Mouse (Mus musculus) lung, embryonic 16.5 days (tissue): ENCODE data around the gene Rgs16. TPM values are rescaled to one million over a fixed set of nuclear protein-coding genes. Genes with fewer than 3 reads are reported as not detected.

ENCODE experiments used
- ATAC-seq: fragments of 200-750 bp; cut with Nextera tagmentation; 2 replicates; pipeline ENCODE4 v1.8.0; 2017; ENCODE audit warnings: low read depth, mild to moderate bottlenecking, moderate library complexity
- H3K27ac ChIP-seq: fragments of 300-500 bp; sonication (generic); 2 replicates; pipeline ENCODE4 v1.5.1; 2014; ENCODE audit warnings: mild to moderate bottlenecking, control low read depth, low read length
- H3K27me3 ChIP-seq: fragments of 300-500 bp; sonication (generic); 2 replicates; pipeline ENCODE4 v1.6.1; 2014; ENCODE audit warnings: low read depth, low read length, mixed read lengths; ENCODE audit not compliant: control insufficient read depth, insufficient read depth
- H3K36me3 ChIP-seq: fragments of 300-500 bp; sonication (generic); 2 replicates; pipeline ENCODE4 v1.6.1; 2014; ENCODE audit warnings: low read length; ENCODE audit not compliant: control insufficient read depth, insufficient read depth
- H3K4me1 ChIP-seq: fragments of 300-500 bp; sonication (generic); replicated peaks from 2 replicates; pipeline ENCODE4 v1.6.1; 2014; ENCODE audit warnings: low read length, mixed read lengths; ENCODE audit not compliant: control insufficient read depth, insufficient read depth
- H3K4me2 ChIP-seq: fragments of 300-500 bp; sonication (generic); 2 replicates; pipeline ENCODE4 v1.6.1; 2014; ENCODE audit warnings: low read depth, low read length, control low read depth
- H3K4me3 ChIP-seq: fragments of 300-500 bp; sonication (generic); 2 replicates; pipeline ENCODE4 v1.5.1; 2014; ENCODE audit warnings: mild to moderate bottlenecking, low read length, control low read depth
- H3K9ac ChIP-seq: fragments of 300-500 bp; sonication (generic); 2 replicates; pipeline ENCODE4 v1.6.1; 2014; ENCODE audit warnings: low read length, control low read depth
- H3K9me3 ChIP-seq: fragments of 300-500 bp; sonication (generic); 2 replicates; pipeline ENCODE4 v1.6.1; 2016; ENCODE audit warnings: low read length; ENCODE audit not compliant: control insufficient read depth
- WGBS: fragments of 180-500 bp; shearing (Covaris S2); extraction: QIAGEN DNeasy Blood & Tissue Kit; methylation state at CpG from one replicate; pipeline ENCODE4 v1.1.7; 2014; 5-methylcytosine and 5-hydroxymethylcytosine counted together
- polyA plus RNA-seq: library from polyadenylated mRNA; unstranded; fragments of >200 nt; fragmentation: Nextera tagmentation; extraction: Ambion mirVana; gene quantifications from 2 replicates; pipeline ENCODE4 v1.2.1, GENCODE M21; 2015

Gene Rgs16
- polyA plus RNA-seq, 1 experiment from 2014 or later, result 1.9 TPM

GRCm38 (mm10) chr1:153700448-153701063 lies 39.6 kb upstream of the Rgs16 start:
- Histone ChIP-seq H3K4me1 (no peaks in the 10 kb centered on the region; the same call in 1 of the 2 replicates), H3K9ac (no peak overlapping the region), H3K36me3 (no peaks in the 10 kb centered on the region), H3K27me3 (no peaks in the 10 kb centered on the region), H3K4me3 (no peak overlapping the region), H3K4me2 (no peak overlapping the region), H3K9me3 (no peaks in the 10 kb centered on the region), H3K27ac (no peak overlapping the region)
- 67% methylated on average over 11 of the region's 11 CpGs for WGBS
- no peak for ATAC-seq

GRCm38 (mm10) chr1:153701461-153701860 lies 38.7 kb upstream of the Rgs16 start:
- Histone ChIP-seq H3K4me3 (no peak overlapping the region), H3K27ac (no peak overlapping the region), H3K36me3 (no peaks in the 10 kb centered on the region), H3K4me1 (no peaks in the 10 kb centered on the region; the same call in 1 of the 2 replicates), H3K9ac (no peak overlapping the region), H3K9me3 (no peaks in the 10 kb centered on the region), H3K4me2 (no peak overlapping the region), H3K27me3 (no peaks in the 10 kb centered on the region)
- no peak for ATAC-seq
- WGBS, result 73% methylated on average over 1 of the region's 1 CpGs

GRCm38 (mm10) chr1:153702166-153702852 lies 37.8 kb upstream of the Rgs16 start:
- no peak for ATAC-seq
- H3K27ac ChIP-seq, result no peak overlapping the region
- no peak overlapping the region for H3K4me3 ChIP-seq
- no peak overlapping the region for H3K9ac ChIP-seq
- H3K27me3 ChIP-seq, result no peaks in the 10 kb centered on the region
- no peaks in the 10 kb centered on the region; the same call in 1 of the 2 replicates for H3K4me1 ChIP-seq
- 72% methylated on average over 8 of the region's 8 CpGs for WGBS
- no peak overlapping the region for H3K4me2 ChIP-seq
- H3K36me3 ChIP-seq, result no peaks in the 10 kb centered on the region
- H3K9me3 ChIP-seq, result no peaks in the 10 kb centered on the region

- Histone ChIP-seq H3K9ac (no peak overlapping the region), H3K9me3 (no peaks in the 10 kb centered on the region), H3K4me3 (no peak overlapping the region), H3K4me1 (no peaks in the 10 kb centered on the region; the same call in 1 of the 2 replicates), H3K27ac (no peak overlapping the region), H3K27me3 (no peaks in the 10 kb centered on the region), H3K4me2 (no peak overlapping the region), H3K36me3 (no peaks in the 10 kb centered on the region)
- no peak for ATAC-seq
- 70% methylated on average over 8 of the region's 8 CpGs for WGBS
These were observed 37.2 kb upstream of the Rgs16 start for GRCm38 (mm10) chr1:153702853-153703410.

GRCm38 (mm10) chr1:153703445-153703991 lies 36.6 kb upstream of the Rgs16 start:
- ATAC-seq, result no peak
- no peaks in the 10 kb centered on the region for H3K9me3 ChIP-seq
- no peaks in the 10 kb centered on the region for H3K27me3 ChIP-seq
- no peak overlapping the region for H3K27ac ChIP-seq
- H3K9ac ChIP-seq, result no peak overlapping the region
- H3K4me1 ChIP-seq, result no peaks in the 10 kb centered on the region; the same call in 1 of the 2 replicates
- H3K4me2 ChIP-seq, result 0 out of 2 replicates have a peak overlapping the region, but pooled peaks have one; percentile 8
- WGBS, result 14% methylated on average over 12 of the region's 12 CpGs
- no peaks in the 10 kb centered on the region for H3K36me3 ChIP-seq
- no peak overlapping the region for H3K4me3 ChIP-seq

GRCm38 (mm10) chr1:153704174-153704573 lies 36.0 kb upstream of the Rgs16 start:
- H3K27ac ChIP-seq, result no peak overlapping the region
- H3K27me3 ChIP-seq, result no peaks in the 10 kb centered on the region
- H3K36me3 ChIP-seq, result no peaks in the 10 kb centered on the region
- no peak overlapping the region for H3K9ac ChIP-seq
- 17% methylated on average over 7 of the region's 7 CpGs for WGBS
- H3K4me1 ChIP-seq, result no peaks in the 10 kb centered on the region; the same call in 1 of the 2 replicates
- H3K4me2 ChIP-seq, result no peak overlapping the region
- ATAC-seq, result peak; percentile 41; the same call in 1 of the 2 replicates
- H3K4me3 ChIP-seq, result no peak overlapping the region
- no peaks in the 10 kb centered on the region for H3K9me3 ChIP-seq

GRCm38 (mm10) chr1:153704996-153705395 lies 35.2 kb upstream of the Rgs16 start:
- Histone ChIP-seq H3K4me2 (no peak overlapping the region), H3K9ac (no peak overlapping the region), H3K36me3 (no peaks in the 10 kb centered on the region), H3K4me3 (no peak overlapping the region), H3K9me3 (no peaks in the 10 kb centered on the region), H3K4me1 (peaks cover 3% of the 10 kb centered on the region), H3K27me3 (no peaks in the 10 kb centered on the region), H3K27ac (no peak overlapping the region)
- no peak for ATAC-seq
- WGBS, result 50% methylated on average over 3 of the region's 3 CpGs

GRCm38 (mm10) chr1:153708626-153709025 lies 31.5 kb upstream of the Rgs16 start:
- Histone ChIP-seq H3K27ac (no peak overlapping the region), H3K9me3 (no peaks in the 10 kb centered on the region), H3K9ac (no peak overlapping the region), H3K27me3 (no peaks in the 10 kb centered on the region), H3K4me3 (no peak overlapping the region), H3K4me1 (peaks cover 3% of the 10 kb centered on the region), H3K36me3 (no peaks in the 10 kb centered on the region), H3K4me2 (no peak overlapping the region)
- 87% methylated on average over 5 of the region's 5 CpGs for WGBS
- no peak for ATAC-seq

- Histone ChIP-seq H3K36me3 (no peaks in the 10 kb centered on the region), H3K4me2 (no peak overlapping the region), H3K4me1 (peaks cover 3% of the 10 kb centered on the region; the same call in 1 of the 2 replicates), H3K4me3 (no peak overlapping the region), H3K27me3 (no peaks in the 10 kb centered on the region), H3K9ac (no peak overlapping the region), H3K9me3 (no peaks in the 10 kb centered on the region), H3K27ac (no peak overlapping the region)
- no peak for ATAC-seq
- 33% methylated on average over 5 of the region's 5 CpGs for WGBS
These were observed 30.7 kb upstream of the Rgs16 start for GRCm38 (mm10) chr1:153709451-153709850.
